Mouse (Mus musculus) layer of hippocampus, postnatal 25 days (tissue): ENCODE measurements around the gene Ccr7. TPM values are rescaled to one million over a fixed set of nuclear protein-coding genes. Genes with fewer than 3 reads are reported as not detected.
A peak's percentile ranks its signal among the peaks of the same experiment; 100 is the strongest.

Experiments used
- DNase-seq, 2 experiments: peaks; one replicate each; pipeline ENCODE4 v3.0.0; 2022; ENCODE audit warnings: mixed read lengths in 2 of 2, low spot score in 1 of 2; ENCODE audit errors: extremely low spot score in 1 of 2
- total RNA-seq, 2 experiments: library from RNA; stranded (reverse); gene quantifications; 2 replicates each; pipeline ENCODE4 v1.2.3; 2021

The Ccr7 gene
- total RNA-seq, result not detected

- no peak for DNase-seq
Measured at GRCm38 (mm10) chr11:99154987-99155641, at the start of gene Ccr7. Gene Ccr7, minus strand, starts transcription at chr11:99155077.

- DNase-seq, result peak in 1 of 2 experiments; percentile 61
Measured at GRCm38 (mm10) chr11:99189154-99189582, 34.3 kb upstream of the Ccr7 start.

GRCm38 (mm10) chr11:99187348-99187747, 32.5 kb upstream of the Ccr7 start:
- DNase-seq, result no peak

DNA sequence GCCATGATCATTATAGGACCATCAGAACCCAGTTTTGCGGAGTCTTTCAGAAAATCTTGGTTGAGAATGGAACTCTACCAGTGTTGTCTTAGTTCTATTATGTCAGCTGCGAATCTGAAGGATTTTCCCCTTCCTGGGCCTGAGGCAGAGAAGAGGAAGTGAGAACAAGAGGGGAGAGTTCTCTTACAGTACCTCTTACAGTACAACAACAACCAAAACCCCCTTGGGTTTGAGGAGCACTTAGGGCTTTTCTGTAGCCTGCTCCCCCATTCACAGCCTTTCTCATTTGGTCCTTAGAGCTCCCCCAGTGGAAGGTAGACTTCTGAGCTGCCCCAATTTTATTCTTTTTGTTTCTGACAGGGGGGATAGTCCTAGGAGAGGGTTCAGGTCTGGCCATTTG, 32.0 kb upstream of the Ccr7 start:
- DNase-seq, result no peak

DNA sequence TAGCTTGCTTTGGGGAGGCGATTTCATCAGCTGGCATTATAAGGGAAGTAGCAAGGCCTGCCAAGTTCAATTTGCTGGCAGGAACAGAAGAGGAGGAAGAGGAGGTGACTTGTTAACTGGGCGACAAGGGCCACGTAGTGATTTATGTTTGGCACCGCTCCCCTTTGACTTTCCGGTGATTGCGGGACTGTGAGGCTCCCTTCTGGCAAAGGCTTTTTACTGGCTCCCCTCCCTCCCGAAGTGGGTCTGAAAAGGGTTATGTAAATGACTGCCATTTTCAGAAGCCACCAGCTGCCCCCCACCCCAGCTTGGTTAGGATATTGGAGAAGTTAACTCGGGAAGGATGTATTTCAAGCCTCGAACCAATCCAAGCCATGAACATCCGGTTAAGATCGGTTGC, 27.7 kb upstream of the Ccr7 start:
- DNase-seq, result no peak

DNA sequence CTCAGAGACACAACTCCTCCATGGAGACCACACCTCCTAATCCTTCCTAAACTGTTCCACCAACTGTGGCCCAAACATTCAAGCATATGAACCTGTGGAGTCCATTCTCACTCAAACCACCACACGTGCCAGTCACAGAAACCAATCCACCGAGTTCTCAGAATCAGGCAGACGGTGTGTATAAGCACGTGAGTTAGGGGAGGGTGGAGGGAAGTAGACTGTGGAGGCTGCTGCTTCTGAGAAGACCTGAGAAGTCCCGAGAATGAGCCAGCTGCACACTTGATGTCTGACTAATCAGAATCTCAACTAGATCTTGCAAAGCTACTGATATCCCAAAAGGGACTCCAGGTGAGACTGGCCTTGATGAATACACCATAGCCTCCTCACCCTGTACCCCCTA, 25.2 kb upstream of the Ccr7 start:
- DNase-seq, result no peak

GRCm38 (mm10) chr11:99177925-99178198, 23.0 kb upstream of the Ccr7 start:
- no peak for DNase-seq

DNA sequence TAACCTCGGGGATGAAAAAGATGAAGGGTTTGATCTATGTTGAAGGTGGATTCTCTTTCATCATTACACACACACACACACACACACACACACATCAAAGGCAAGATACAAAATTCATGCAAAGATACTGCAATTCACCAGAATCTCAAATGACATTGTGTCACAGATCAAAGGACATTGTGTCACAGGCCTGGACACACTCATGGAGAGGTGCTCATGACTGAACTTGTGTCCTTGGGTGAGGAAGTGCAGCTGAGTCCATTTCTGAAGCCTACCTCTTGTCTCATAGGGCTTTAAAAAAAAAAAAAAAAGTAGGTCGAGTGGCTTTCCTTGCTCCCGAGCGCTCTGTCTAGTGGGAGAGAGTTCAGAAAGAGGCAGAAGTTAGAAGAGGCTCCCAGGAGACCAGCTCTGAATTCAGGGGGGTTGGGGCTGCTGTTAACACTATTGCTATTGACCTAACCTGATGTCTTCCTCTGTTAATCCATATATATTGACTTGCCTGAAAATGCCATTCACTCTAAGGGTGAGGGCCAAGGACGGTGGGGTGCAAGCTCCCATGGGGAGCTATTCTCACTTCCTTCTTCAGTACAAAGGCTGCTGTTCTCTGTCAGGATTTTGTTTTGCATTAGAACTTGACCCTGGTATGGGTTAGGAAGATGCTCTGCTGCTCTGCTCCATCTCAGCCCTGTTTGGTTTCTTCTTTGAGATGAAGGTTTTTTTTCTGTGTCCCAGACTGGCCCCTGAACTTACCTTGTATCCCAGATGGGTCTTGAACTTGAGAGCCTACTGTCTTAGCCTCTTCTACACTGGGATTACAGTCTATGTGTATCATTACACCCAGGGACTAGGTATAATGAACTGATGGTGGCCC, 22.4 kb upstream of the Ccr7 start:
- no peak for DNase-seq

DNA sequence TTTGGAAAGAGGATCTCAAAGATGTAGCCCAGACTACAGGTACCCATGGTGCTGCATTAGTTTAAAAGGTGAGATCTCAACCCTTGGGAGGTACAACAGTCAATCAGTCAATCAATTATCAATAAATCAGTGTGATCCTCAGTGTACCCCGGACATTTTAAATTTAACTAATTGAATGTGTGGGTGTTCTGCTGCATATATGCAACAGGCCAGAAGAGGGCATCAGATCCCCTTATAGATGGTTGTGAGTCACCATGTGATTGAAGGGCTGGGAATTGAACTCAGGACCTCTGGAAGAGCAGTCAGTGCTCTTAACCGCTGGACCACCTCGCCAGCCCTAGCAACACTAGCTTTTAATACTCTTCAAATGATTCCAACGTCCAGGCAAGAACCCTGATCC, 17.1 kb upstream of the Ccr7 start:
- DNase-seq, result no peak

- DNase-seq, result no peak
Measured at GRCm38 (mm10) chr11:99171442-99171841, 16.6 kb upstream of the Ccr7 start.

GRCm38 (mm10) chr11:99170547-99171267, 15.8 kb upstream of the Ccr7 start:
- no peak for DNase-seq

GRCm38 (mm10) chr11:99170005-99170404, 15.1 kb upstream of the Ccr7 start:
- DNase-seq, result no peak

DNA sequence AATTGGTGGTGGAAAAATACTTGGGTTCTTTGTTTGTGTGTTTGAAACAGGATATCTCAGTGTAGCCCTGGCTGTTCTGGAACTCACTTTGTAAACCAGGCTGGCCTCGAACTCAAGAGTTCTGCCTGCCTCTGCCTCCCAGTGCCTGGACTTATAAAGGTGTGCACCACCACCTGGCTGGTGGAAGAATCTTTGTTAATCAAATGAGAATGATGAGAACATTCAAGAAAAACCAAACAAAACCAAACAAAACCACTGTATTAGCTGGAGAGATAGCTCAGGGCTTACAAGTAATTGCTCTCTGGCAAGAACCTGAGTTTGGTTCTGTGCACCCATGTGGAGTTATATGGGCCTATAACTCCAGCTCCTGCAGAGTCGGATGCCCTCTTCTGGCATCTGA, 14.6 kb upstream of the Ccr7 start:
- no peak for DNase-seq

- DNase-seq, result no peak
Measured at GRCm38 (mm10) chr11:99168030-99168474, 13.2 kb upstream of the Ccr7 start.

DNA sequence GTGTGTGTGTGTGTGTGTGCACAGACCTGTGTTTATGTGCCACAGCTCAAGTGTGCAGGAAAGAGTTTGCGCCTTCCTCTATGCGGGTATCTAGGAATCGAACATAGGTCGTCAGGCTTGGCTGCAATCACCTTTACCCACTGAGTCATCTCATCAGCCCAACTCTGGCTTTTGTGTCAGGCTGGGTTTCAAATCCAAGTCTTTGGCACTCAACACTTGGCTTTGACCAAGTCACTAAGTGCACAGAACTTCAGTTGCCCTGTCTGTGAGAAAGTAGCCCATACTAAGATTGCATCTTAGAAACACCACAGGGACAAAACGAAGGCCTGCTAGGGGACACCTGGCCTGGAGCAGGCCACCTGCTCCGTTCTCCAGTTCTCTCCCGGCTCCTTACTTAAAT, 12.7 kb upstream of the Ccr7 start:
- no peak for DNase-seq

DNA sequence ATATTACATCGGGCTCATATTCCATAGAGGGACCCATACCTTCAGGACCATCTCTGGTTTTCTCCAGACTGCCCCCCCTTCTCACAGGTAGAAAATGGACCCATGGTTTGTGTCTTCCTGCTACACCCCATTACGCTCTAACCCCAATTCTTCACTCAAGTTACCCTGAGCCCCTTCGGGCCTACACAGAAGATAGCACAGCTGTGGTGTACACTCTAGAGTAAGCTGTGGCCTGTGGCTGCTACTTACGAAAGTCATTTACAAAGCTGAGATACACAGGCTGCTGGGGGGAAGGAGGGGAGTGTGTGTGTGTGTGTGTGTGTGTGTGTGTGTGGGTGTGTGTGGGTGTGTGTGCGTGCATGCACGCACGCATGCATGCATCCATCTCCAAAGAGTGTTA, 11.4 kb upstream of the Ccr7 start:
- no peak for DNase-seq

- no peak for DNase-seq
Measured at GRCm38 (mm10) chr11:99165031-99165752, 10.3 kb upstream of the Ccr7 start.

DNA sequence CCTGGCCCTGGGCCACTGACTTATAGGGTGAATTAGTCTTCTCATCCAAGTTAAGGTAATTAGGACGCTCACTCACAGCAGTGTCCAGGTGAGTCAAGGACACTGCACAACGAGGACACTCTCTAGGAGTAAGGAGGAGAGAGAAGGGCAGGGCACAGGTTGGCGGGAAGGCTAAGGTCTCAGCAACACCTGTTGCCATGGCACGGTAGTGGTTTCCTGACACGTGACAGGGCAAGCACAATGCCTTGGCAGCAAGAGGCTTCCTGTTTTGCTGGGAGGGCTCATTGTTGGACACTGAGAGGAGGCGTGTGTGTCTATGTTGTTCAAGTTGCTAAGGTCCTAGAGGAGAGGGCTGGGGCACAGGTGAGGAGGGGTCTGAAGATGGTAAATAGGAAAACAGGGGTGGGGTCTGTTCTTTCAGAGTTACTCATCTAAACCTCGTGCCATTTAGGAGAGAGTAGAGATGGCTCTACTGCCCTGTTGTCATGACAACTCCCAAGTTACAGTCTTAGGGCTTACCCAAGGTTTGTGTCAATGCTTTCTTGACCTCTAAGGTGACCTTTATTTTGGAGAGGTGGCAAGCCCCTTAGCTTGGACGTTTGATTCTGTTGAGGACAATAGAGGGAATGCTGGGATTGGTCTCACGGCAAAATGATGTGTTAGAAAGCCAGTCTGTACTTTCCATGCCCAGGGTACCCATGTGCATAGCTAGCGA, 8.3 kb upstream of the Ccr7 start:
- no peak for DNase-seq

DNA sequence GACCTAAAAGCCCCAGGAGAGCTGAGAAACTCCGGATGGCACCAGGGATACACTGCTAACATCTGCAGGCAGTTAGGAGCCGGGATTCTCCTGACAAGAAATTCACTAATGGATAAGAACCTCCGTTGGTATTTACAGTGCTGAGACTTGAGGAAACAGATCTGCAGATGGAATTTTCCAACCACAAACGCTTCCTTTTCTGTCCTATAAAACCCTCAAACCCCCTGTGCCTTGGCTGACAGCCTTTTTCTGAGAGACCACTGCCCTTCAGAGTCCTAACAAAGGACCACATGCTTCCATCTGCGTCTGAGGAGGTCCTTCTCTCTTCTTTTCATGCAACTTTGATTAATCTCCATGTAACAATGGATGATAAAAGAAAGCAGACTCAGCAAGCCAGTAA, 6.8 kb upstream of the Ccr7 start:
- no peak for DNase-seq

GRCm38 (mm10) chr11:99160228-99160627, 5.4 kb upstream of the Ccr7 start:
- DNase-seq, result no peak
